Mouse (Mus musculus) hindbrain, embryonic 16.5 days (tissue): ENCODE data around the gene Twf2. TPM values are rescaled to one million over a fixed set of nuclear protein-coding genes. Genes with fewer than 3 reads are reported as not detected.

Experiments
- ATAC-seq: fragments of 200-750 bp; cut with Nextera tagmentation; 2 replicates; pipeline ENCODE4 v1.8.0; 2017; ENCODE audit warnings: moderate TSS enrichment, moderate library complexity
- H3K27ac ChIP-seq: fragments of 300-500 bp; sonication (generic); 2 replicates; pipeline ENCODE4 v1.5.1; 2014; ENCODE audit warnings: low read depth, mild to moderate bottlenecking, control low read depth, low read length, moderate library complexity
- H3K27me3 ChIP-seq: fragments of 300-500 bp; sonication (generic); replicated peaks from 2 replicates; pipeline ENCODE4 v1.6.1; 2014; ENCODE audit warnings: low read length; ENCODE audit not compliant: control insufficient read depth, insufficient read depth
- H3K36me3 ChIP-seq: fragments of 300-500 bp; sonication (generic); 2 replicates; pipeline ENCODE4 v1.6.1; 2014; ENCODE audit warnings: mild to moderate bottlenecking, low read length, moderate library complexity, mixed read lengths; ENCODE audit not compliant: control insufficient read depth, insufficient read depth
- H3K4me1 ChIP-seq: fragments of 300-500 bp; sonication (generic); 2 replicates; pipeline ENCODE4 v1.6.1; 2014; ENCODE audit warnings: low read depth, low read length; ENCODE audit not compliant: control insufficient read depth, insufficient read depth
- H3K4me2 ChIP-seq: fragments of 300-500 bp; sonication (generic); 2 replicates; pipeline ENCODE4 v1.6.1; 2014; ENCODE audit warnings: mild to moderate bottlenecking, low read length, control low read depth, moderate library complexity
- H3K4me3 ChIP-seq: fragments of 300-500 bp; sonication (generic); 2 replicates; pipeline ENCODE4 v1.5.1; 2014; ENCODE audit warnings: mild to moderate bottlenecking, low read length, control low read depth, moderate library complexity
- H3K9ac ChIP-seq: fragments of 300-500 bp; sonication (generic); 2 replicates; pipeline ENCODE4 v1.6.1; 2014; ENCODE audit warnings: low read depth, mild to moderate bottlenecking, control low read depth, low read length, moderate library complexity
- H3K9me3 ChIP-seq: fragments of 300-500 bp; sonication (generic); 2 replicates; pipeline ENCODE4 v1.6.1; 2014; ENCODE audit warnings: mild to moderate bottlenecking, low read length, moderate library complexity; ENCODE audit not compliant: control insufficient read depth
- WGBS: fragments of 180-500 bp; shearing (Covaris S2); extraction: QIAGEN DNeasy Blood & Tissue Kit; methylation state at CpG from one replicate; pipeline ENCODE4 v1.1.7; 2014; 5-methylcytosine and 5-hydroxymethylcytosine counted together
- polyA plus RNA-seq: library from polyadenylated mRNA; unstranded; fragments of >200 nt; fragmentation: Nextera tagmentation; extraction: Ambion mirVana; gene quantifications from 2 replicates; pipeline ENCODE4 v1.2.1, GENCODE M21; 2015

Twf2 gene
- polyA plus RNA-seq, 1 experiment from 2014 or later = 50.3 TPM

DNA sequence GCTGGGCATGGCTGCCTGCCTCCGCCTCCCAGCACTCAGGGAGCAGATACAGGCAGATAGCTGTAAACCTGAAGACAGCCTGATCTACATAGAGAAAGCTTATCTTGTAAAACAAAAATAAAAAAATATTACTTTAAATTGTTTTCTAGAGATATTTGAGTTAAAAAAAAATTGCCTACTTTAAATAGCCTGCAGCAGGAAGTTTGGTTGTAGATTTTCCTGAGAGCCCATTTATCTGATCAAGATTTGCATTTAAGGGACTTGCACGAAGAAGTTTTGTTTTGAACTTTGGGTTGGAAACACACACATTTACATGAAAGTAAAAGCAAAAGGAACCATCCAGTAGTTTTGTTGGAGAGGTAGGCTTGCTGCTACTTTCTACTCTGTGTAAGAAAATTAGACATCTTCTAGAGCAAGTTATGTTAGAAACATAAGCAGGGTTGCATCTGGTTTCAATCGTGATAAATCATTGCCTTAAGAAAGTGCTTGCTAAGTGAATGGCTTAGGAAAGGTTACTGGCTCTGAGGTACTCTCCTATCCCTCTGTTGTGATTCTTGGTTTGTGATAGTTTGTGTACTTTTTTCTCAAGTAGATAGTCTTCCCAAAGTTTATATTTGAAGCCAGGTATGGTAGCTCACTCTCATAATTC is 27.2 kb upstream of the Twf2 start:
- H3K27ac ChIP-seq = no peak overlapping the region
- peaks cover 29% of the 10 kb centered on the region for H3K4me1 ChIP-seq
- no peaks in the 10 kb centered on the region for H3K9me3 ChIP-seq
- 82% methylated on average over 3 of the region's 3 CpGs for WGBS
- no peak overlapping the region; the same call in 1 of the 2 replicates for H3K9ac ChIP-seq
- no peaks in the 10 kb centered on the region for H3K27me3 ChIP-seq
- H3K36me3 ChIP-seq = peaks cover 11% of the 10 kb centered on the region
- H3K4me3 ChIP-seq = no peak overlapping the region
- no peak overlapping the region for H3K4me2 ChIP-seq
- no peak for ATAC-seq

DNA sequence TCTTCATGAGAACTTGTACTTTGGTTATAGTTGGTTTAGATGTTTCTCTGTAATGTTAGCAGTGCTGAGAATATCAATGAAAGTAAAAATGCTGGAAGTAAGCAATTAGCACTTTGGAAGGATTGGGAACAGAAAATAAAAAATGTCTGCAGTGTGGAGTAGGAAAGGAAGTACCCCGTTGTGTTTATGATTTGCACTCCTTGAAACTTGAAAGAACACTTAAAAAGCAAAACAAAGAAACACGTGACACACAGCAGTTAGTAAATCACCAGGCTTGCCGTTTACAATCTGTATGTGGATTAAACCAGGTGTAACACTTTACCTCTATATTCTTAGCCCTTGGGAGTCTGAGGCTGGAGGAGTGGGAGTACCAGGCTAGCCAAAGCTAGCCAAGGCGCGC is 26.1 kb upstream of the Twf2 start:
- no peak for ATAC-seq
- no peak overlapping the region for H3K27ac ChIP-seq
- H3K9ac ChIP-seq = no peak overlapping the region
- no peaks in the 10 kb centered on the region for H3K9me3 ChIP-seq
- no peak overlapping the region for H3K4me2 ChIP-seq
- H3K4me3 ChIP-seq = no peak overlapping the region
- H3K4me1 ChIP-seq = peaks cover 29% of the 10 kb centered on the region
- H3K36me3 ChIP-seq = peaks cover 19% of the 10 kb centered on the region
- WGBS = 79% methylated on average over 5 of the region's 5 CpGs
- H3K27me3 ChIP-seq = no peaks in the 10 kb centered on the region

DNA sequence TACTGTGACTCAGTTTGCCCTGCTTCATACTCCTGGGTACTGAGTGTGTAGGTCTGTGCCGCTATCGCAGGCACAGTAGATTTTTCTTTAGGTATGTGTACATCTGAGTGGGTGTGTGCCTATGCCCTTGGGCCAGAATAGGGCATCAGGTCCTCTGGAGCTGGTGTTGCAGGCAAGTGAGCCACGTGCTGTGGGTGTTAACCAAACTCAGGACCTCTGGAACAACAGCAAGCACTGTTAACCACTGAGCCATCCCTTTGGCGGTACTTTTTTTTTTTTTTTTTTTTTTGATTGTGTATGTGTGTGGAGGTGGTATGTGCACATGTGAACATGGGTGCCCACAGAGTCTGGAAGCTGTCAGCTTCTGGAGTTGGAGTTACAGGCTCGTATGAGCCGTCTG is 25.1 kb upstream of the Twf2 start:
- no peak for ATAC-seq
- peaks cover 28% of the 10 kb centered on the region for H3K4me1 ChIP-seq
- H3K9me3 ChIP-seq = no peaks in the 10 kb centered on the region
- H3K9ac ChIP-seq = no peak overlapping the region
- H3K4me2 ChIP-seq = no peak overlapping the region
- H3K27me3 ChIP-seq = no peaks in the 10 kb centered on the region
- no peak overlapping the region for H3K4me3 ChIP-seq
- 91% methylated on average over 6 of the region's 6 CpGs for WGBS
- peaks cover 24% of the 10 kb centered on the region for H3K36me3 ChIP-seq
- H3K27ac ChIP-seq = no peak overlapping the region

DNA sequence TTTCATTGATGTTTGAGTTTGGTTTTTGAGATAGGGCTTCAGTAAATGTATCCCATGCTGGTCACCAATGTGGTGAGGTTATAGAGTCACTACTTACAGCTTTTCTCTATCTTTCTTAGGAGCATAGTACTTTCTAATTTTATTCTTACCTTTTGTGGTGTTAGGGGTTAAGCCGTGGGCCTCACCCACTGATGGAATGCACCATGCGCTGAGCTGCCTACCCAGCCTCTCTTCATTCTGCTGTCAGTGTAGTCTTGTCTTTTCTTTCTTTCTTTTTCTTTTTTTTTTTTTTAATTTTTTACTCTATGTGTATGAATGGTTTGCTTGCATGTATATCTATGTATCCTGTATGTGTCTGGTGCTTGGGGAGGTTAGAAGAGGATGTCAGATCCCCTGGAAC is 23.5 kb upstream of the Twf2 start:
- 91% methylated on average over 2 of the region's 2 CpGs for WGBS
- Histone ChIP-seq H3K27me3 (no peaks in the 10 kb centered on the region), H3K4me1 (peaks cover 13% of the 10 kb centered on the region), H3K36me3 (peaks cover 36% of the 10 kb centered on the region), H3K4me2 (no peak overlapping the region), H3K4me3 (no peak overlapping the region), H3K9ac (no peak overlapping the region), H3K9me3 (no peaks in the 10 kb centered on the region), H3K27ac (no peak overlapping the region)
- no peak for ATAC-seq

DNA sequence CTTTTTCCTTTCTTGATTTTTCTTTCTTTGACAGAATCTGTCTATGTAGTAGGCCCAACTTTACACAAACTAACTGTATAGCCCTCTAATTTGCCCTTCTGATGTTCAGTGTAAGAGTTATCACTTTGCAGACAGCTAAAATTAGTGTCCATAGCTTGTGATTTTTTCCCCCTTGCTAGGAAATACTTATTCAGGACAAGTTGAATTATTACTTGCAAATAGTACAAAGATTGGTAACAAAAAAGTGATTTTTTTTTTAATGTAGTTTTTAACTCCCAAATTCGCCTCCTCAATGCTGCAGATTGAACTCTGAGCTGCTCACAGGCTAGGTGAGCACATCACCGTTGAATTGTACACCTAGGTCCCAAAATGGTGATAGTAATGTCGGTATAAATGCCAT is 22.9 kb upstream of the Twf2 start:
- Histone ChIP-seq H3K9ac (no peak overlapping the region), H3K9me3 (no peaks in the 10 kb centered on the region), H3K36me3 (peaks cover 41% of the 10 kb centered on the region), H3K4me1 (peaks cover 9% of the 10 kb centered on the region), H3K27me3 (no peaks in the 10 kb centered on the region), H3K4me3 (no peak overlapping the region), H3K4me2 (no peak overlapping the region), H3K27ac (no peak overlapping the region)
- ATAC-seq = no peak
- WGBS = 88% methylated on average over 3 of the region's 3 CpGs

DNA sequence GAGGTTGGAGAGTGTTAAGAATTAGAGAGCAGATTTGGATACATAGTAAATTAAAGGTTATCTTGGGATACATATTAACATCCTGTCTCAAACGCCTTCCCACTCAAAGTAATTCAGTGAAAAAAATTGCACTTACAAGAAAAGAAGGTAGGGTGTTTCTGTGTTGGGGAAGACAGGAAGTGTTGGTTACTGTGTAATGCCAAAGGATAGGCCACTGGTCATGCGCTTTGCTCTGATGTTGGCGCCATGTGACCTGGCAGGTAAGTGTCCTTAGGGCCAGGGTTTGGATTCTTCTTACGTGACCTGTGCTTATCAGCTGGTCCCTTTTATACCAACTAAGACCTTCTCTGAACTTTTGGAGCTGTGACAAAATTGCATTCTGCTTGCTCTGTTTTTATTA is 20.8 kb upstream of the Twf2 start:
- Histone ChIP-seq H3K4me3 (no peak overlapping the region), H3K4me2 (no peak overlapping the region), H3K36me3 (peaks cover 57% of the 10 kb centered on the region), H3K27ac (no peak overlapping the region), H3K27me3 (no peaks in the 10 kb centered on the region), H3K9ac (no peak overlapping the region), H3K4me1 (no peaks in the 10 kb centered on the region), H3K9me3 (no peaks in the 10 kb centered on the region)
- ATAC-seq = no peak
- 97% methylated on average over 4 of the region's 4 CpGs for WGBS

DNA sequence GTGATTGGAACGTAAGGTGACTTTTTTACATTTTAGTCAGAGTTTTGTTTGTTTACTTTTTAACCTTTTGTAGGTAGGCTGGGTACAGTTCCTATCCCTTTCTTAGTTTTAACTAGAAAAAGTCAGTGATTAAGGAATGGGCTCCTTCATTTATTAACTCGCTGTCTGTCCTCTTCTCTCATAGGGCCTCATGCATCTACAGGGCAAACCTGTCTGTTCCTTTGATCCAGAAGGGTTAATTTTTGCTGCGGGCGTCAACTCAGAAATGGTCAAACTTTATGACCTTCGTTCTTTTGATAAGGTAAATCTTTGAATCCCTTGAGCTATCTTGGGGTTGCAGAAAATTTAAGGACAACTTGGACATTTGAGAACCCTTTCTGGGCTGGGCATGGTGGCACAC is 18.9 kb upstream of the Twf2 start:
- Histone ChIP-seq H3K9me3 (no peaks in the 10 kb centered on the region), H3K4me3 (no peak overlapping the region), H3K4me1 (no peaks in the 10 kb centered on the region), H3K27ac (no peak overlapping the region), H3K9ac (no peak overlapping the region), H3K27me3 (no peaks in the 10 kb centered on the region), H3K4me2 (no peak overlapping the region), H3K36me3 (peaks cover 64% of the 10 kb centered on the region)
- ATAC-seq = no peak
- 98% methylated on average over 5 of the region's 5 CpGs for WGBS

DNA sequence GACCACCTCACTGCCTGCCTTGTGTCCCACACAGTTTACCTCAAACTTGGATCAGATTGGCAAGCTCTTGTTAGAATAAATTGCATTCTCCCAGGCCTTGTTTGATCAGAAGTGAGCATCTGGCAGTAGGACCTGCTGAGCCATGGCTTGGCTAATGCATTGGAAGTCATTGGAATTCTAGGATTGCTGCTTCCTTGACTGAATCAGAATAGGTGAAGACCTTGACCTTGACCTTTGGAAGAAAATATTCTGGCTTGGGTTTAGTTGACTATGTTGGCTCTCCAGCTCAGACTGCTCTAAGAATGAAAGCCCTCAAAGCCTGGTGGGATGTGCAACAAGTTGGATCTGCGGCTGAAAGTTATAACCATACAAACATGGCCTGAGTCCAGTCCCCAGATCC is 11.6 kb upstream of the Twf2 start:
- Histone ChIP-seq H3K9me3 (no peaks in the 10 kb centered on the region), H3K4me1 (peaks cover 5% of the 10 kb centered on the region; the same call in 1 of the 2 replicates), H3K36me3 (peaks cover 45% of the 10 kb centered on the region), H3K27ac (no peak overlapping the region), H3K4me3 (no peak overlapping the region), H3K27me3 (no peaks in the 10 kb centered on the region), H3K9ac (no peak overlapping the region), H3K4me2 (no peak overlapping the region)
- 81% methylated on average over 1 of the region's 1 CpGs for WGBS
- no peak for ATAC-seq

DNA sequence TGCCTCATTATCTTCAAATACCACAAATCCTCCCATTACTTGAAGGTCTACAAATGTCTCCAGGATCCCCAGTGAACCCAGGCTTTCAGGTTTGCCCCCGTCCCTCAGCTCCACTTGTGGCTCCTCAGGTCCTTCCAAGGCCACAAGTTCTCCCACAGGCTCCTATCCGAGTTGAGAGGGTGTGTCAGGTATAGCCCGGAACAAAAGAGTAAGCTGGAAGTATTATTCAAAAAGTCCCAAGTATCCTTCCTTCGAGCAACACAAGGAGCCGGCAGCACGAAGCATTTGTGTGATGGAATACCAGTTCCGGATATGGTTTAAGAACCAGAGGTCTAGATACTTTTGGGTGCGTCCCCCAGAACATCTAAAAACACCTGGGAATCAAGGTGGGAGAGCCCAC is 10.9 kb upstream of the Twf2 start:
- H3K4me2 ChIP-seq = no peak overlapping the region
- 93% methylated on average over 8 of the region's 8 CpGs for WGBS
- H3K4me1 ChIP-seq = peaks cover 5% of the 10 kb centered on the region; the same call in 1 of the 2 replicates
- peaks cover 39% of the 10 kb centered on the region for H3K36me3 ChIP-seq
- no peaks in the 10 kb centered on the region for H3K27me3 ChIP-seq
- H3K9me3 ChIP-seq = no peaks in the 10 kb centered on the region
- ATAC-seq = no peak
- no peak overlapping the region for H3K27ac ChIP-seq
- H3K4me3 ChIP-seq = no peak overlapping the region
- H3K9ac ChIP-seq = no peak overlapping the region
